Mouse (Mus musculus): ENCODE data around the gene Kif5a.
A peak's percentile ranks its signal among the peaks of the same experiment; 100 is the strongest.

Kif5a gene

GRCm38 (mm10) chr10:127265727-127266111, 2.6 kb upstream of the Kif5a start:
- DNase-seq (ENCODE audit: low spot score in 2 of 2): no peak

GRCm38 (mm10) chr10:127264971-127265370, 1.8 kb upstream of the Kif5a start:
- no peak for DNase-seq (ENCODE audit: low spot score in 2 of 2)

DNA sequence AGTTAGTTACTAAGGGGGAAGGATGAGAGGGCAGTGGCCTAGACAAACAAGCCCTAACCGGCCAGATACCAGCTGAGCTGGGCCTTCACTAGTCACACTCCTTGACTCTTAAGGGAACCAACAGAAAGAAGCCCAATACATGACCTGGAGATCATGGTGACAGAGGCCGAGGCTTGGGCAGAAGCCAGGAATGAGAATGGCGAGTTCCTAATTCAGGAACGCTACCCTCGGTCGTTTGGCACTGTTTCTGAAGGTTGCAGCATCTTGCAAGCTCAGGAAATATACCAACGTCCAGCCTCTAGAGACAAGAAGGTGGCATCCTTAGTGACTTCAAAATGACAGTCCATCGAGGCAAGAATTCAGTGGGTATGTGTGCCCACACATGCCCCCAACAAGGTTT, 1.2 kb upstream of the Kif5a start:
- no peak for DNase-seq (ENCODE audit: low spot score in 2 of 2)

DNA sequence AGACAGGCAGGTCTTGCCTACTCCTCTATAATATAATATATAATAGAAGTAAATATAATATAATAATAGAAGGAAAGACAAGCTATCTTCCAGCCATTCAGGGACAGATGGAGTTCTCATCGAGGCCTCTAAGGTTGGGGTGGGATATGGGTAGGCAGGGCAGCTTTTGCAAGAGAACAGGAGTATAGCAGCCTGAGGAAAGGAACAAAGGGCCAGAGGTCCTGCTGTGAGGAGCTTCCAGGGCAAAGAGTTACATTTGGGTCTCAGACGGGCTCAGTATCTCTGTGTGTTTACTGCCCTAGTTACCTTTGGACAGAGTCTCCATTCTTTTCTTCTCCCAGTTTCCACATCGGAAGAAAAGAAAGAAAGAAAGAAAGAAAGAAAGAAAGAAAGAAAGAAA, 483 bp upstream of the Kif5a start:
- no peak for DNase-seq (ENCODE audit: low spot score in 2 of 2)

- no peak for DNase-seq (ENCODE audit: low spot score in 2 of 2)
These were observed 1.2 kb downstream of the Kif5a start for GRCm38 (mm10) chr10:127261706-127262547.

DNA sequence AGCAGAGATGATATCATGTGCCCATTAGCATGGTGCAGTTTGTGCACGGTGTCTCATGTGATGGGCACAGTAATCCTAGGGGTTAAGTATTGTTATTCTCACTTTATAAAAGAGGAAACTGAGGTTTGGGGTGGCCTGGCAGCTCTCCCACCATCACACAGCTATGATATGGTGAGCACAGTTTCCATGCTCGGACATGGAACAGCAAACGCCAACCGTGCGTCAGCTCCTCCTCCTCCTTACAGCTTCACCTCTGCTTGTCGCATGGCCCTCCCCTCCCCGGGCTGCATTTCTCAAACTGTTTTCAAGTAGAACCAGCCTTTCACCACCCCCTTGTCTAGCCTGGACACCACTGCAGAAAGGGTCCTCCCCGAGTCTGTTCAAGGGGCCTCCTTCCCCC, 4.7 kb downstream of the Kif5a start:
- no peak for DNase-seq (ENCODE audit: low spot score in 2 of 2)

GRCm38 (mm10) chr10:127257790-127258189, 5.4 kb downstream of the Kif5a start:
- no peak for DNase-seq (ENCODE audit: low spot score in 2 of 2)

DNA sequence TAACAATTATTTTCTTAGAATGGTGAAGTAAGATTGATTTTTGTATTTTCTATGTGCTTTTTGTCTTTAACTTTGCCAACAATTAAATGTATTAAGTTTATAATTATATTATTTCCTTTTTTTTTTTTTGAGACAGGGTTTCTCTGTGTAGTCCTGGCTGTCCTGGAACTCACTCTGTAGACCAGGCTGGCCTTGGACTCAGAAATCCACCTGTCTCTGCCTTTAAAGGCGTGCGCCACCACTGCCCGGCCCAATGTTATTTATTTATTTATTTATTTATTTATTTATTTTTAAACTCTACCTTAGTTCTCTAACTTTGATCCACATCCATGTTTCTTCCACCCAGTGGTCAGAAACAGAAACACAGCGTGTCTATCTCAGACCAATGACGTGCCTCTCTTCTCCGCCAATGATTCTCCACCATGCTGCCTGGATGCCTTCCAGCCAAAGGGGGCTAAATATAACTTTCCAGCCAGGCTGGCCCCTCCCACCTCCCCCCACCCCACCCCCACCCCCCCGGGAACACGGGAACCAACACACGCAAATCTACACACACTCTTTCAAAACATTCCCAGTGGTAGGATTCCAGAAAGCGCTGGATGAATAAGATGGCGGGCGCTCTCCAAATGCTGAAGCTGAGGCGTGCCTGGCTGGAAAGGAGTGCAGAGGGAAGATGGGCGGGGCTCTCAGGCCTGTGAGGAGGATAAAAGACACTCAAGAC, 7.4 kb downstream of the Kif5a start:
- DNase-seq (ENCODE audit: low spot score in 2 of 2): no peak

GRCm38 (mm10) chr10:127250810-127251209, 12.3 kb downstream of the Kif5a start:
- DNase-seq (ENCODE audit: low spot score in 2 of 2): no peak

DNA sequence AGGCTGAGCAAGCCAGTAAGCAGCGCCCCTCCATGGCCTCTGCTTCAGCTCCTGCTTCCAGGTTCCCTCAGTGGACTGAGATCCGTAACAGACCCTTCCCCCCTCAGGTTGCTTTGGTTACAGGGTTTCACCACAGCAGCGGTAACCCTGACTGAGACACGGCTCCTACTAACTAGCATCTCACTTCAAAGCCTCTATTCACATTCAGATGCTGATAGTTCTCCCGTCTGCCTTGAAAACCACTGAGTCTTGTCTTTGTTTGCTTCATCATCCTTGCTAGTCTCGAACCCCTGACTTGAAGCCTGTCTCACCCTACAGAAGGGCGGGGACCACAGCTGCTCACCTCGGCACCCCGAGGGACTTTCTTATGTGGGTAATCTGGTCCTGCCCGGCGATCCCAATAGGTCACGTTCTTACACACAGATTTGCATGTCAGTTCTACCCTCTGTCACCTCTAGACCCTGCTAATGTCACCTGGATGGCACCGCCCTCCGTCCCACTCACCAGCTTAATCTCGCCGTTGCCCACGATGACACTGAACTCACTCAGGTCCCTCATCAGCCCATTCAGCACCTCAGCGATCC, 24.8 kb downstream of the Kif5a start:
- no peak for DNase-seq (ENCODE audit: low spot score in 2 of 2)

DNA sequence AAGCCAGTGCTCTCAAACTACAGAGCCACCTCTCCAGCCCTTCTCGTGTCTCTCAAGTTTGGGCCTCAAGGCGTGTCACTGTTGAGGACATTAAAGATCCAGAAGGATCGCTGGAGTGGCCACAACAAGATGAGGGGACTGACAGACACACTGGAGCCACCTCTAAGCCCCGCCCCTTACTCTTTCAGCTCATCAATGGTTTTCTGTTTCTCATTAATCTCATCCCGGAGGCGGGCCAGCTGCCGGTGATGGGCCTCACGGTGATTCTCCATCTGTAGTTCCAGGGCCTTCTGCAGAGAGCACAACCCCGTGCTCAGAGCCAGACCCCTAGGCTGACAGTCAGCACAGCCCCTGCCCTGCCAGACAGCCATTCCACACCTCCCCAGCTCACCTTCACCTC, 26.6 kb downstream of the Kif5a start:
- DNase-seq (ENCODE audit: low spot score in 2 of 2): no peak

DNA sequence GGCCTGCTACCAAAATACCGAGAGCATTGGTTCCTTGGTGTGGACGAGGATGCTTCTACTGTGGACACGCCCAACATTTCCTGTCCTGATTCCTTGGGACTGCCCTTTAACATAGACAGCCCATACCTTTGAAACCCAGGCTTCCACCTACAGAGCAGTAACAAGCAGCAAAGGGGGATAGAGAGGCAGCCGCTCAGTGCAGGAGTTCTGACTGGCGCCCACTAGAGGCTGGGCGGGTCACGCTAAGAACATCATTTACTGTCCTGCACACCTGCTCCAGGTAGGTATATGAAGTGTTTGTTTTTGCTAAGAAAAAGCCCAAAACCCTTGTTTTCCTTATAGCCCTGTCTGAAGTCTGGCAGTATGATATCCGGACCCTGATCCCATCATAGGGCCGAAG, 30.0 kb downstream of the Kif5a start:
- DNase-seq (ENCODE audit: low spot score in 2 of 2): no peak

DNA sequence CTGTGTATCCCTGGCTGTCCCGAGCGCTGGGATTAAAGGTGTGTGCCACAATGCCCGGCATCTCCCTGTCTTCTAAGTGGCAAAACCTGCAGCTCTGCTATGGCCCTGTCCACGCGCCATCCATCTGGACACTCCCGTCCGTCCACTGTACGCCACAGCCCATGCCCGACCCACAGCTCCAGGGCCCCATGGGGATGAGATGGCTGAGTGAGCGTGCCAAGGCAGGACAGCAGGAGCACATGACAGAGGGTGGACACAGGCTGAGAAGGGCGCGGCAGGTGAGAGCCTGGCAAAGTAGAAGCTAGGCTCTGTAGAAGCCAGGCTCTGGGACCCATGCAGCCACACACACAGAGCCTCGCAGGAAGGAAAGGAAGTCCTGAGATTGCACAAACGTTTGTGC, 31.4 kb downstream of the Kif5a start:
- no peak for DNase-seq (ENCODE audit: low spot score in 2 of 2)

- no peak for DNase-seq (ENCODE audit: low spot score in 2 of 2)
These were observed 32.5 kb downstream of the Kif5a start for GRCm38 (mm10) chr10:127230693-127231092.

GRCm38 (mm10) chr10:127228897-127229296, 34.3 kb downstream of the Kif5a start:
- peak in 1 of 2 experiments; percentile 57 for DNase-seq (ENCODE audit: low spot score in 2 of 2)

- DNase-seq (ENCODE audit: low spot score in 2 of 2): peak in 1 of 2 experiments; percentile 41
These were observed 36.0 kb downstream of the Kif5a start for GRCm38 (mm10) chr10:127227163-127227562.

DNA sequence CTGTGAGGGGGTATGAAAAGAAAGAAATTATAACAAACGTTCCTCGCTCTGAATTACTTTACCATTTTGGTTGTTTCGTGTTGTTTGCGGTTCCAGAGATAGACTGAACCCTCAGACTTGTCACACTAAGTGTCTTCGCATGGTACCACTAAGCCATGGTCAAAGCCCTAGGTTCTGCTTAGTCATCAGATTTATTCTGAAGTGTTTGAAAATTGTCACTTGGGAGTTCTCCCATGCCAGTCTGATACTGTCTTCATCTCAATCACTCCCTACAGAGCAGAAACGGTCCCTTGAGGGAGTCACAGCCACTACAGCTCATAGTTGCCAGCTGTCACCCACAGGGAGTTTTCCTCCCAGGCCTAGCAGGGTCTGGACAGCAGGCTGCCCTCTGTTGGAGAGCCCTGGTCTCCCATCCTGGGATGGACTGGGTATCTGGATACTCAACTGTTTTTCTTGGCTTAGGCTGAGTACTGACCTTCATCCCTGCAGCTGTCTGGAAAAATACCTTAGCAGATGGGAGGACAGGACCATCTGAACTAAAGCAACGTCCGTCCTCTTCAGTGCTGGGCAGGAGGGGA, 36.7 kb downstream of the Kif5a start:
- no peak for DNase-seq (ENCODE audit: low spot score in 2 of 2)

- peak in 1 of 2 experiments; percentile 63 for DNase-seq (ENCODE audit: low spot score in 2 of 2)
These were observed 37.4 kb downstream of the Kif5a start for GRCm38 (mm10) chr10:127225732-127226131.

DNA sequence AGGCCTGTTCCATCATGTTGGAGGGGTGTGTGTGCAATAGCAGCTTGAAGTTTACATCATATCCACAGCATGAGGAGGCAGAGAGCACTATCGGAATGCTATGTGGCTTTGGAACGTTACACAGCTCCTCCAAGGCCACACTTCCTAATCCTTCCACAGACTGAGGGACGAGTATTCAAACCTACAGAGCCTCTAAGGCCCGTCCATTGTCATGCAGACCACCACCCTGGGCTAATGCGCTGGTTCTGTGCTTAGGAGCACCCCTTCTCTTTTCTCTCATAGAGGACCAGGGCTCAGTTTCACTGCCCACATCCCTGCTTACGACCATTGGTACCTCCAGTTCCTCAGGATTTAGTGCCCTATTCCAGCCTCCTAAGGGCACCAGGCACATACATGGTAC, 37.9 kb downstream of the Kif5a start:
- DNase-seq (ENCODE audit: low spot score in 2 of 2): no peak

DNA sequence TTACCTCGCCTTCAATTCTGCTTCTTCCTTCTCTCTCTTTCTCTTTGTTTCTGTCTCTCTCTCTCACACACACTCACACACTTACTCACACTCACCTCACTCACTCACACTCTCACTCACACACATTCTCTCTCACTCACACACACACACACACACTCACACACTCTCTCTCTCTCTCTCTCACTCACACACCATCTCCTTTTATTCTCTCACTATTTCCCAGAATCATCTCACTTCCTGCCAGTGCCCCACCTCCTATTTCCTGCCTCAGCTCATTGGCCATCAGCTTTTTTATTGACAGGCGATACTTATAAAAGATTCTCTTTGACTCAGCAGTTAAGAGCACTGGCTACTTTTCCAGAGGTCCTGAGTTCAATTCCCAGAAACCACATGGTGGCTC, 44.8 kb downstream of the Kif5a start:
- DNase-seq (ENCODE audit: low spot score in 2 of 2): no peak

DNA sequence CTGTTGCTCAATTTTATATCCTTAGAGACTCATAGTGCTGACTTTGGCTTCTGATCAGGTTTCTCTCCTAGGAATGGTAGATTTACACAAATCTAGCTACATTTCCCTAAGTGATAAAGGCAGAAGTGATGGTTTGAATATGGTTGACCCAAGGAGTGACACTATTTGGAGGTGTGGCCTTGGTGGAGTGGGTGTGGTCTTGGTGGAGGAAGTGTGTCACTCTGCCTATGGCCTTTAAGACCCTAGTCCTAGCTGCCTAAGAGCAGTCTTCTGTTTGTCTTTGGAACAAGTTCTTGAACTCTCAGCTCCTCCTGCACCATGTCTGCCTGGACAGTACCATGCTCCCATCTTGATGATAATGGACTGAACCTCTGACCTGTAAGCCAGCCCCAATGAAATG, 46.0 kb downstream of the Kif5a start:
- DNase-seq (ENCODE audit: low spot score in 2 of 2): no peak

DNA sequence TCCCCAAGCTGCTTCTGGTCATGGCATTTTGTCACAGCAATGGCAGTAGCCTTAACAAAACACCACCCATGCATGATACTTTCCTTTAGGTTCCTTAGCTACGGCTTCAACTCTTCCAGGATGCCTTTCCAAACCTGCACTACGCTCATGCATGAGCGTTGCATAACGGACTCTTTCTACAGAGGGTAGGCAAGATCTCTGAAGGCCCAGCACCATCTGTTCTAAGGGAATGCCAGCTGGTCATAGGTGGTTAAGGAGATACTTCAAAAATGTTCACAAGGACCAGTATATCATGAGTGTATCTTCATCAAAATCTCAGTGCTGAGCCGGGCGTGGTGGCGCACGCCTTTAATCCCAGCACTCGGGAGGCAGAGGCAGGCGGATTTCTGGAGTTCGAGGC, 46.7 kb downstream of the Kif5a start:
- peak in 1 of 2 experiments; percentile 73 for DNase-seq (ENCODE audit: low spot score in 2 of 2)

GRCm38 (mm10) chr10:127214422-127214803, 48.7 kb downstream of the Kif5a start:
- DNase-seq (ENCODE audit: low spot score in 2 of 2): no peak
